Mouse (Mus musculus) v-Abl transformed pro-B cells (cell line): ENCODE data around the gene Spp2.

Source experiments
- in situ Hi-C, 2 experiments: fragments of 400-800 bp; cut with MboI; formaldehyde crosslinking; loops; one replicate each; pipeline ENCODE4 v1.15.1; 2025; ENCODE audit not compliant: unreplicated experiment in 2 of 2

Gene Spp2

DNA sequence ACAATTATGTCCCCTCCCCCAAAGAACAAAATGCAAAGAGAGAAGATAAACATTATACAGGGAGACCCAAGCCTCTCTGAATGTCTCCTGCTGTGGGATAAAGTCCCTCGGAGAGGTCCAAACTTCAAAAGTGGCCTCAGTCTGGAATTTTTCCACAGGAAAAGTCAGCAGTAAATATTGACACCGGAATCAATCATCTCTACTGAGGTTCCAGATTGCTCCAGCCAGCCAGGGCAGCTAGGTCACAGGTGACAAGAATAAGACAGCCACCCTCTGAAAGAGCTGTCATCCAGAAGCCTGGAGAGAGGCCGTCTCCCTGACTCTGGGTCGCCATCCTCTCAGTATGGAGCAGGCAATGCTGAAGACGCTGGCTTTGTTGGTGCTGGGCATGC, at the start of gene Spp2:
Gene Spp2, plus strand, starts transcription at position 155 of the 392 bp plus-strand sequence.
- in situ Hi-C loops: no loop called here

DNA sequence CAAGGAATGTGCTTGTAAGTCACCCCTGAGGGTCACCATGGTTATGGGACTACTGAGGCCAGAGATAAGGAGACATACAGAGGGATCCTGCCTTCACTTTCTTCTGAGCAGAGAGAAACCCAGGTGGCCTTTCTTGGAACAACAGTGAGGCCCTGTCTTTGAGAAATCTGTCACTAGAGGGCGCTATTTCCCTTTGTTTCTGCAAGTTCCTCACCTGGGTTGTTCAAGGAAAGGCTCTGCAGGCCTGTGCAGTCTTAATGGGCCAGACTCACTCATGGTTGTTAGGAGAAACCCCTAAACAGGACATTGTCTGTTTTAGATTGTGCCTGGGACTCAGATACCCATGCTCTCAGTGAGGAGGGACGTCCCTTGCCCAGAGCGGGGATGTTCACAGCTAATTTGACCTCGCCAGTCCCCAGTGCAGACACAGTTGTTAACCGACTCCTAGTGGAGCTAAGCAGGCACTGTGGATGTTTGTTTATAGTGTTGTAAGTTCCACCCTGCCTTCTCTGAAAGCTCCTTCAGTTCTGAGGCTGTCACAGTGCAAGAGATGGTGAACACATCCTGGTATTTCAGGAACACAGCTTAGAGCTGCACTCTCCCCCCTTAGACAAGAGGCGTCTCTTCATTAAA, 49.2 kb upstream of the Spp2 start:
- in situ Hi-C loops: no loop called here

DNA sequence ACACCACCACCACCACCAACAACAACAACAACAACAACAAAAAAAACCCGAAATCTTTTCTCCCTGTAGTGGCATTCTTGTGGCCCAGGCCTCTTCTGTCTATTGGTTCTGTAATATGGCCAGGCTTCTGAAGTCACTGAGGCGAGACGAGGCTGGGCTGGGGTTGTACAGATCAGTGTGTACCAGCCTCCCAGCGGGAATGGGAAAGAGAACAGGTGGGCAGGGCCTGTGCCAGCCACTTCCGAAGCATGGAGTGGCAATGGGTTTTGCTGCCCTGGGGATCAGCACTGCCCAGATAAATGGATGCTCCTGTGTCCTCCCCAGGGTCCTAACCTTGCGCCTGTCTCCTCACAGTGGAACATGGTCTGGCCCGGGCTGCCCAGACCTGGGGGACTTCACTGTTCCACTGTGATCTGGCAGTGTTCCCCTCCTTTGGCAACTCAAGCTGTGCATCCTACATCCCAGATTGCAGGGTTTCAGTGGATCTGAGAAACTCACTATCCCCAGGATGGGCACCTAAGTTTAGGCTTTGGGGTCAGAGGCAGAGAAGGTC, 48.6 kb upstream of the Spp2 start:
- in situ Hi-C loops: no loop called here

DNA sequence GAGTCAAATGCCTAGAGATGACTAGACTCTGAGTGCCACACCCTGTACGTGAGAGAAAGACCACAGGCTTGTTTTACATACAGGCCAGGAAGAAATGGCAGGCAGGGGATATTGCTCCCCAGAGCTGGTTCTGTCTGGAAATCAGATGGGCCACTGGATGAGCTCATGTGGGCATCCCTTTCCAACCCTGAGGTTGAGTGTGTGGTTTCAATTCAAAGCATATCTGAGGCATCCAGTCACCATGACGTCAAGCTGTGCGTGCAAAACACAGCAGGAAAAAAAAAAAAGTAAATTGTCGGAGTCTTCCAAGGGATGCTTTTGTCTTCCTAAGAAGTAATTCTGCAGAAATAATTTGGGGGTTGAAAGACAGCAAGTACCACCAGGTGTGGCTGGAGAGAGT, 45.7 kb upstream of the Spp2 start:
- in situ Hi-C loops: no loop called here

DNA sequence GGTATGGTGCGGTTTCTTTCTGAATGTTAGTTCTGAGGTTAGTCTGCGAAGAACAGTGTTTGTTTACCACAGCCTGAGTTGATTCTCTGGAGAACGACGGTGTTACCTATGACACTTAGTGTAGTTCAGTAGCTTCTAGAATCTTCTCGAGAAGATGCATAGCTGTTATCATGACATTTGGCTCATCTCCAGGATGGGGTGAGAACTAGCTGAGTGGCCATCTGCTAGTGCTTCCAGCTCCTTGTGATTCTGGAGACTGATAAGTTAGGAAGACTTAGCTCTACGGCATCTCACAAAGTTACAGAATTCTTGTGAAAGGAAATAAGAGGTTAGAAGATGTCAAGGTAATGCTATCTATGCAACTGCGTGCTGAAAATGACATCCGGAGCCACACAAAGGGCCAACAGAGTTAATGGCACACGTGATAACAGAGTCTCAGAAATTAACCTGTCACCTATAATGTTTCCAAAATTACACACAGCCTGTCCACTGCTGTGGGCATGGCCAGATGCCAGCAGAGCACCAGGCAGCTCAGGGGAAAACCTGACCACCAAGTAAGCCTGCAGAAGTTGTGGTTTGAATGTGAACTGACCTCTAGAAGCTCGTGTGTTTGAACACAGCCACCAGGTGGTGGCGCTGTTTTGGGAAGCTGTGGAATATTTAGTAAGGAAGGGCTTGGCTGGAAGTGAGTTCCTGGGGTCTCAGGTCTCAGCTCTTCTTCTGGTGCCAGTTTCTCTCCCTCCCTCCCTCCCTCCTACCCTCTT, 39.7 kb upstream of the Spp2 start:
- in situ Hi-C loops: no loop called here

DNA sequence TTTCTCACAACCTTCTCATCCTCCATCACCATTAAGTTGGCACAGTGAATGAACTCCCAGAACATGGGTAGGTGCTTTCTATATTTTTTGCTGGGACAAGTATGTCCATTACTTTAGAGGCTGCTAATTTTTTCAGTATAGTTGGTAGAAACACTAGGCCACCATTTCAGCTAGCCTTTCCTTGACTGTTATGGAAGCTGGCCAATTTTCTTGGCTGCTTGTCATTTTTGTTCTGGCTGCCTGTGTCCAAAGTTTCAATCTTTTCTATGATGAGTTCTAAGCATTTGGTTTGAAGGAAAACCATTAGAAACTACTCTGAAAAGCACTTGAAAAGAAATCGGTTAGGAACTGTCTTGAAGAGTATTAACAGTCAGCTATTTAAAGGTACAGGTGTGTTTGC, 28.3 kb upstream of the Spp2 start:
- in situ Hi-C loops: no loop called here

DNA sequence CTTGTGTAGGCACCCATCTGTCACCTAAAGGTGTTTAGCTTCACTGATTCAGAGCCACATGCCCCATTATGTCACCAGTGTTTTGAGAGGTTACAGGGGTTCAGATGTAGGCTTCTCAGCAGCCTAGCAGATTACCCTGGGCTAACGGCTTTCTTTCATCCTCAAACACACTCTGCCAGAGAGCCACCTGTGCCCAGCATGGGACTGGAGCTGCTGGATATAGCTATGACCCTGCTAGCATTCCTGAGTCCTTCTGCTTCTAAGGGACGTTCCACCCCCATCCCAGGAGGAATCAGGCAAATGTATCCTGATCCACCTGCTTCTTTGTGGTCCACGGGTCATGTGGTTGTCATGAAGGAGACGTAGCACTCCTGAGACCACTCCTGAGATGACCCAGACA, 15.1 kb upstream of the Spp2 start:
- in situ Hi-C loops: no loop called here

DNA sequence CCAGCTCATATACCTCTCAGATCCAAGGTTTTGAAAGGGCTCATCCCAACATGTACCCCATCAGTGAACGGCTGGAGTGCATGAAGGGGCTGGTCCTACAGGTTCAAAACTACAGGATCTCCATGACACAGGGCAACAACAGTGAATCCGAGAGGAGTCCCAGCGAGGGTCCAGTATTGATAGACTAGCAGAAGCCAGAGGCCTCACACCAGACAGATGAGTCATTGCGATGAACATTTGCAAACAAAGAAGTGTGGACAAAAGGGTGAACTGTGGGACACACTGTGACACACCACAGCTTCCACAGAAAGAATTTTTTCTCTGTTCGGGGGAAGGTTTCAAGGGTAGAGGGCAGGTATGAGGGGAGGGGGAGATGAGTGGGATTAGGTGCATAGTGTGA, 13.4 kb upstream of the Spp2 start:
- in situ Hi-C loops: no loop called here

DNA sequence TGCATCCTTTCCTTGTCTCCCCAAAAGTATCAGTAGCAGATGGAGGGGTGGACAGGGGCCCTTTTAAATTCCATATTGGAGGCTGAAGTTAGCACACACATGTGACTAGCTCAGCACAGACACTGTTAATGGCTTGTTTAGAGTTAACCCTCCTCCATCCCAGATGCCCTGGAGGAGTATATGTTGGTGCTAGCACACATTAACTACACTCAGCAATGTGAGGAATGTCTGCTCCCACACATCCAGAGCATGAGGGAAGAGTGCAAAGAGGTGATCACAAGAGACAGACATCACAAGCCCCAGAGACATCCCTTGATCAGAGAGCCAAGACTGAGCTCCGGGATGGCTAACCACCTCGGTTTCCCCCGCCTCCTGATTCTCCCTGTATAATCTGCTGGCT, 3.4 kb upstream of the Spp2 start:
- in situ Hi-C loops: no loop called here

DNA sequence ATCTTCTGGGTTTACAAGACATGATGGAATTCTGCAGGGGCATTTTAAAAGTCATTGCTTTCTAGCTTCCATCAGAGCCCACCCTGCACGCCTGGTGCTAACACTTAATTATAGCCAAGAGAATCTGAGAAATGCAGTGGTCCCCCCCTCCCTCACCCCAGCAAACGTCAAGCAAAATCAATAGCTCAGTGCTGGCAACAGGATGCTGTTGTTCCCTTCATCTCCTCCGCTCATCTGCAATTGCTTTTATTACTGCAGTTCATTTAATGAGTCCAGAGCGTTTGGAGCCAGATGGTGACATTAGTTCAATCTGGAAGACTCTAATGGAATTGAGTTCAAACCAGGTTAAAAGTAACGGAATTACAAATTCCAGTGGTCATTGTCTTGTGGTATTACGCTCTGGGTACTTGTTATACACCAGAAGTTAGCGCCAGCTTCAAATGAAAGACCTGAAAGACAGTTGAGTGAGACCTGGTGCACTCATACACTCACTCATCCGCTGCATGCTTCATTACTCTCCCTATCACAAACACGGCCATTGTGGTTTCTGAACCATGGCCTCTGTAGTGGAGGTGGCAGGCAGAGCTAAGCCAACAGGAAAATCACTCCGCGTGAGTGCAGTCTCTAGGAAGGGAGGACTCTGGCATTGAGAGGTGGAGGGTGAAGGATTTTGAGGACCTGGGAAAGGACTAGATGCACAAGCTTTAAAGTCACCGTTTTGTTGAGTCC, 519 bp upstream of the Spp2 start:
- in situ Hi-C loops: no loop called here

DNA sequence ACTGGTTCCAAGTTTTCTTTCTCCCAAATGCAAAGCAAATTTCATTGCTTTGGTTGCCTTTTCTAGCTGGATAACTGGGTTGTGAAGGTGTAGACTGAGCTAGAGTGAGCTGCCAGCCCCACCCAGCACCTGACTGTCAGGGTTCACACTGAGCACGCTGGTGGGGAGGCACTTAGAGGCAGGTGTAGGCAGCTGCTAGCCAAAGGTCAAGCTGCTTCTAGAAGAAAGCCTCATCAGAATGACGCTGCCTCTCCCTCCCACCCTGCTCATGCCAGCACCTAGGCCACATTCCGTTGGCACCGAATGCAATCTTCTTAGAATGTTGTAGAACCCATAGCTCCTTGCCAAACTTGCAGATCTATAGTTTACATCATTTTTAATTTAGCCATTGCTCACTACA, 1.6 kb downstream of the Spp2 start:
- in situ Hi-C loops: no loop called here

DNA sequence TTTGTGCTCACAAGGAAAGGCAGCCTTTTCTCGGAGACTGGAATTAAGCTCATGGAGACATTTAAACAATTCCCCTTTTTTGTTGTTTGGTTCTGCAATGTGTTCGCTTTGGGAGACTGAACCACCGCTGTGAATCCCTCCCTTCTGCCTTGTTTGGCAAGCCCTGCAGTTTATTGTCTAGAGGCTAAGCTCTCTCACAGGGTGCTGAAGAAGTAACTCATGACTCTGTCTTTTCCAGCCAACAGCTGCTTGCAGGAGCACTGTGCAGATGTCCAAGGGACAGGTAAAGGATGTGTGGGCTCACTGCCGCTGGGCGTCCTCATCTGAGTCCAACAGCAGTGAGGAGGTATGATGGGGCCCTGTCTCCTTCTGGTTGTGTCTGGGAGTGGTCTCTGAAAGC, 5.3 kb downstream of the Spp2 start:
- in situ Hi-C loops: no loop called here

DNA sequence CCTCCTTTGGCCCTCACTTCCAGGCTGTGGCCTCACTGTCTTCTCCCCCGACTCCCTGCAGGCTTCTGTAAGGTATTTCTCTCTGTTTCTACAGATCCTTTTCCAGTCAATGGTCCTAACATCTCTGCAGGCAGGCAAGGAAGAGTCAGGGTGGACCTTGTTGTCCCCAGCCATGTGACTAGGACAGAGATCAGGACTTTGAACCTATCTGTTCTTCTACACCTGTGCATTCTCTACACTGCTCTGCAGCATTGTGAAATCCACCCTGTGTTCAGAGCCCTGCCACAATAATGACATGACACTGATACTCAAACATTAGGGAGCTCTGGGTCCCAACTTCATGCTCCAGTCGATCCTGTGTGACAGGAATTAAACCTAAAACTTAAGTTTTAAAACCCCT, 12.2 kb downstream of the Spp2 start:
- in situ Hi-C loops: no loop called here

DNA sequence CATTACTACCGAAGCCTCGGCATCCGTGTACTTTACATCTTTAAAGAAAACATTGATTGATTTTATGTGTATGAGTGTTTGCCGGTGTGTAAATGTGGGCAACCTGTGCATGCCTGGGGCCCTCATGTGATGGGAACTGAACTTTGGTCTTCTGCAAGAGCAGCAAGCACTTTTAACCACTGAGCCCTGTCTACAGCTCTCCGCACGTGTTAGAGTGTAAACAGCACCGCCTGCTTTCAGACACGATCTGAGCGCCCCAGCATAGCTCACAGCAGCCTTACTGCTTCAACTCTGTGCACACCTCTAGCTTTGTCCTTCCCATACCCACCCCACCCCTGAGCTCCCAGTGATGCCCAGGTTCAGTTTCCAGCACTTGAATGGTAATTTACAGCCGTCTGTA, 15.3 kb downstream of the Spp2 start:
- in situ Hi-C loops: loop anchor here (10.0 kb wide), 2 partner anchors 283 to 323 kb away; partner anchors contain the start of gene Arl4c (in 2 of the 2)

DNA sequence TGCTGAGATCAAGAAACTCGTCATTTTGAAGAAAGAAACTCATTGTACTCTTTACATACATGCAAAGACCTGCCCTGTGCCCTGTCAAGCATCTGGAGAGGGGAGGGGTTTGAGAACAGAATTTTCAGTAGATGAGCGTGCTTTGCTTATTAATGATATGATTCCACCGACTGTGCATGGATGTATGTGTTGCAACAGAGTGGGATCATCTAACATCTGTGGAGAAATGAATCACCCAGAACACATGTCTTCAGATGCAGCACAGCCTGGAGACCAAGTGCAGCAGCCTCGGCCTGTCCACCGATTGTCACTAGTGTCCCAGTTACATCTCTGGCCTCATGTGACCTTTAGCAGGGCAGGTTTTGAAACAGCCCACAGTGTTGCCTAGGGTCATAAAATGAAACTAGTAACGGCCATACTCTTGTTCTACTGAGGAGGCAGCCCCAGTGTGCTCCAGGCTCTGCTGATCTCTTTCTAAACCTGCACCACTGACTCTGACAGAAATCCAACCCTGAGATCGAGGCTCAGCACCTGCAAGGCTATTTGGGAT, 16.2 kb downstream of the Spp2 start:
- in situ Hi-C loops: loop anchor here (10.0 kb wide), 2 partner anchors 282 to 322 kb away; partner anchors contain the start of gene Arl4c (in 2 of the 2)

DNA sequence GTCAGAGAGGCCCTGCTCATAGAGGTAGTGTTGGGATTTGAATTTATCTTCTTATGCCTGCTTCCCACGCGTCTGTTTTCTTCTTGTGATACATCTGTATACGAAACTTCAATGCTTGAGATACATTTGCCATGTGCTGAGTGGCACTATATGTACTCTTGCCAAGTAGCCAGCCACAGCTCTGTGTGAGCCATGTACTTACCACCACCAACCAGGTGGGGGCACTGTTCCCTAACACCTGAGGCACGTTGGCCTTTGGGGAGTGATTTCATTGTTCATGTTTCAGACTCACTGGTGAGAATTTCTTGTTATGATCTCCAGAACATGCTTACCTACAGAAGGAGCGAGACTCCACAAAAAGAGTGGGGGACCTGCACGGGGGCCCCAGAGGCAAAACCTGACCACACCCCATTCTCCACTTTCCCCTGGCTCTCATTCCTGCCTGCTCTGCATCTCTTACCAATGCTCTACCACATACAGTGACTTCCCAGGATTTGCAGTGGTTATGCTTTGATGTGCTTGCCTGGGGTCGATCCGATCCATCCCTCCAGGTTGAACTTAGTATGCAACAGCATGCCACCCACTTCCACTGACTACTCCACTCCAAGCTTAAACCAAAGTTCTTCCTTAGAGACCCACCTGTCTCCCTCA, 18.0 kb downstream of the Spp2 start:
- in situ Hi-C loops: loop anchor here (10.0 kb wide), 2 partner anchors 280 to 320 kb away; partner anchors contain the start of gene Arl4c (in 2 of the 2)

DNA sequence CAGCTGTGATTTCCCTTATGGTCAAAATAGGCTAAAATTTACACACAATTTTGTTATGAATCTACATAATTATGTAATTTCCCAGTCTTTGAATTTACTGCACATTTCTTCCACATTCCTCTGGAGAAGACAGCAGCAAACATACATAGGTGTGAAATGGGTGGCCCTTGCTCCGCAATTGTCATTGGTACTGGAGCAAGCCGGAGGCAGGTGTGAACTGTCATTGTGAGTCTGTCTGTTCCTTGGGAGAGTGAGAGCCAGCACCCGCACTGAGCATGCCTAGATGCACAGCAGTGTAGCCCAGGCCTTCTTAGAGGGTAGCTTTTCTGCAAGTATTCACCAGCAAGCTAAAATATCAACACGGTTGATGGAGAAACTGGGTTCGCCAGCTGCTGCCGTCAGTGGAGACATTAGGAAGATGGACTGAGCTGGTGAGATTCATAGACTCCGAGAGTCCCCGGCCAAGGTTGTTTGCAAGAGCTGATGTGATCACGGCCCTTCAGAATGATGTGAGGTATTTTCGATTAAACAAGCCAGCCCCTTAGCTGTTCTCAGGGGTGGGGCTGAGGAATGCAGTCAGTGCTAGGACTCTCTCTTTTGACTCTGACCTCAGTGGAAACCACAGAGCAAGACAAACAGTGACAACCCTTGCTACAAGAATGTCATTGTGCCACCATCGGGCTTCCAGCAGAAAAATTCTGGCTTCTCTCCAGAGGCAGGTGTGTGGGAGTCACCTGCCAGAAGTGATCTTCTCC, 21.4 kb downstream of the Spp2 start:
- in situ Hi-C loops: loop anchor here (10.0 kb wide), 2 partner anchors 277 to 317 kb away; partner anchors contain the start of gene Arl4c (in 2 of the 2)

DNA sequence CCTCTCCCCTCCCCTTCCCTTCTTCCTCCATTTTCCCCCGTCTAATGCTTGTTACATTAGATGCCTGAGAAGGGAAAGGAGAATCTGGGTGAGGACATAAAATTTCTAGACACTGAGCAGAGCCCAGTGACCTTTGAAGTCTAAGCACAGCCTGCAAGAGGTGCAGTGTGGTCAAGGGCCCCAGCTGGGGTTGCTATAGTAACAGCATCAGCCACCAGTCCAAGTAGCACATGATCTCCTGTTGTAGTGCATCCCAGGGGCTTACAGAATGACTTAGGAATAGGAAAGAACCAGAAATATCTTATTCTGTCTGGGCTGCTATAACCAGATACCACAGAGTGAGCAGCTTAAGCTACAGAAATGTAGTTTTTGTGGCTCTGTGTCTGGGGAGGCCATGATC, 22.7 kb downstream of the Spp2 start:
- in situ Hi-C loops: loop anchor here (10.0 kb wide), 2 partner anchors 275 to 315 kb away; partner anchors contain the start of gene Arl4c (in 2 of the 2)

DNA sequence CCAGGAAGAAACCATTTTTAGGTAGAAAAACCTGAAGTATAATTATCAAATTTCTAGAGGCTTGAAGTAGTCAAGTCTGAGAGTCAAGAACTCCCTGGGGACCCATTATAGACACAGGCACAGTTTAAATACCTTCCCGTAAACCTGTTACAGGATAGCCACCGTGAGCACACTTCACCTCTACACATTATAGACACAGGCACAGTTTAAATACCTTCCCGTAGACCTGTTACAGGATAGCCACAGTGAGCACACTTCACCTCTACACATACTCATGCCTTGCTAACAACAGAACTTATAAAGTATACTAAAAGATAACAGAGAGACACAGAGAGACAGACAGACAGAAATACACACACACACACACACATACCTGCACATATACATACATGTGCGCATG, 24.5 kb downstream of the Spp2 start:
- in situ Hi-C loops: no loop called here

DNA sequence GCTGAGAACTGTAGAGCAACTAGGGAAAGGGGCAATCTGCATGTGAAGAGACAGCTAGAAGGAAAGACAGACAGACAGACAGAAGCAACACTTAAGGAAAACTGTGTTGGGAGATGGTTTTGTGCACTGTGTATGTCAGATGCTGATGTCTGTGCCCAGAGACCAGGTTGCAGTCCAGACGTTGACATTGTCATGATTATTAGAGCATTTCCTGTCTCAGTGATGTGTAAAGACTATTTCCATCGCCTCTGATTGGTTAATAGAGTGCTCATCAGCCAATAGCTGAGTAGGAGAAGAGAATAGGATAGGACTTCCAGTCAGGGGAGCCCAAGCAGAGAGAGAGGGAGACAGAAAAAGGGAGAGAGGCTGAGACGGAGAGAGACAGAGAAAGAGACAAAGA, 25.8 kb downstream of the Spp2 start:
- in situ Hi-C loops: no loop called here
